Comparison of ENCODE assay signal across 15 mouse cellular contexts in the genomic region with DNA sequence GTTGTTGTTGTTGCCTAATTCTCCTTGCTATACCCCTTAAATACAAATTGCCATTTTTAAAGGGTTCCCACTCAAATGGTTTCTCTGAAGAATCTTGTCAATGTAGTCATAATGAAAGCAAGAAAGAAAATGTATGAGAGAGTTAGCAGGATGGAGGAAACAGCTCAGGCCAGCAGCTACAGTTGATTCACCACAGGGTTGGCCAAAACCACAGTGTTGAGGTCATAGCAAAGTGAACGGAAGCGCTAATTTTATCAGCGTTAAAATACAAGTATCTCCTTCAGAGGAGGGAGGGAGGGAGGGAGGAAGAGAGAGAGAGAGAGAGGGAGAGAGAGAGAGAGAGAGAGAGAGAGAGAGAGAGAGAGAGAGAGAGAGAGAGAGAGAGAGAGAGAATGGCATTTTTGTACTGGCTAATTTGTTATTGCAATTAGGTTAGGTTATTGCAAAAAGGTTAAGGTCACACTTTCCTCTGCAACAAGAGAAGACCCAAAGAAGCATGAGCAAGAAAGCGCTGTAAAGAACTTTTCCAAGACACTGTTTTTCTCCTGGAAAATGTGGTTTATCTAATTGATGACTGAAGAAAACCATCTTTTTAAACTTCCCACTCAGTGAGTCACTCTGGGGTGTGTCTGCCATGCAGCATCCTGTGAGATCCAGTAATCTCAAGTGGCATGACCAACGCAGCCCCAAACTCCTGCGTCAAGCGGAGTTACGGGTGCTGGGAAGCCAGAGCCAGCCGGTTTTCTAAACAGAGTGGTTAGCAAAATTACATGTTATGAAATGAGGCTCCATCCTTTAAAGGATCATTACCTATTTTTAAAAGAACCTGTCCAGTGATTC.
A peak's percentile ranks its signal among the peaks of the same experiment; 100 is the strongest.
DNase-seq lines count a peak whose midpoint lies in the region; ATAC-seq lines count a peak whose summit lies in the region.
"Had no signal": no experiment of that assay in that cellular context is flagged by ENCODE, and none has a peak within 500 bp of the region (broad histone marks: within the 10 kb centered on the region; RNA-seq: fewer than 3 reads in every experiment).

No protein-coding gene starts in this region.

- H3K9ac ChIP-seq in forebrain, embryonic 13.5 days: no peak overlapping the region
- H3K9ac ChIP-seq: embryonic facial prominence, embryonic 15.5 days had no signal

- no peak overlapping the region for H3K4me3 ChIP-seq in forebrain, embryonic 13.5 days
- H3K4me3 ChIP-seq: embryonic facial prominence, embryonic 15.5 days had no signal

- no peak overlapping the region for H3K4me2 ChIP-seq in forebrain, embryonic 13.5 days
- H3K4me2 ChIP-seq: embryonic facial prominence, embryonic 15.5 days had no signal

- no peak for ATAC-seq in forebrain, embryonic 13.5 days
- ATAC-seq: hindbrain, embryonic 16.5 days had no signal

- H3K27ac ChIP-seq in forebrain, embryonic 13.5 days: no peak overlapping the region
- H3K27ac ChIP-seq: embryonic facial prominence, embryonic 15.5 days; kidney, postnatal 0 days had no signal

- DNase-seq in kidney, postnatal 14 days: peak; percentile 4
- no peak for DNase-seq in kidney, adult 18-20 months
- DNase-seq in NIH3T3 (ENCODE audit: low read depth): peak; percentile 2
- DNase-seq in induced T-regulatory cell, adult 2 months (ENCODE audit: low read depth): peak; percentile 21
- peak; percentile 16 for DNase-seq in skeletal muscle tissue, adult 2 months (ENCODE audit: low read depth, low spot score)
- DNase-seq in lung, postnatal 25 days (ENCODE audit: low spot score): no peak
- DNase-seq: adrenal gland, postnatal 25 days; cerebellum, postnatal 36 days; gastrocnemius, postnatal 36 days; layer of hippocampus, postnatal 36 days; lung, adult 18-20 months had no signal

- H3K4me1 ChIP-seq in forebrain, embryonic 13.5 days: no peaks in the 10 kb centered on the region
- H3K4me1 ChIP-seq: embryonic facial prominence, embryonic 15.5 days had no signal

- no peaks in the 10 kb centered on the region for H3K9me3 ChIP-seq in forebrain, embryonic 13.5 days (replicated peaks)
- H3K9me3 ChIP-seq: embryonic facial prominence, embryonic 15.5 days had no signal

- H3K27me3 ChIP-seq in forebrain, embryonic 13.5 days: no peaks in the 10 kb centered on the region
- H3K27me3 ChIP-seq: embryonic facial prominence, embryonic 15.5 days had no signal

- 91% methylated on average over 9 of the region's 9 CpGs for WGBS in forebrain, embryonic 13.5 days

- no peaks in the 10 kb centered on the region for H3K36me3 ChIP-seq in forebrain, embryonic 13.5 days (ENCODE audit: poor library complexity, severe bottlenecking)
- H3K36me3 ChIP-seq: embryonic facial prominence, embryonic 15.5 days had no signal

Comparison
In these comparisons a context has a peak if more than half of its experiments do, and no peak if none do; other contexts are left out.
1. DNase-seq: peak in kidney, postnatal 14 days (single experiment), NIH3T3 (single experiment), induced T-regulatory cell, adult 2 months (single experiment) and skeletal muscle tissue, adult 2 months (single experiment); none in kidney, adult 18-20 months (single experiment) and lung, postnatal 25 days (single experiment).